Mouse (Mus musculus) urinary bladder, adult 18-20 months (tissue): Measurements from ENCODE around the gene Cdkn3.
"Not testable (repeated sequence)": the region's sequence is repeated elsewhere in the genome, so short reads cannot be mapped to it uniquely, and the experiment has no call there.

Experiments used
- DNase-seq, 2 experiments: peaks; one replicate each; pipeline ENCODE4 v3.0.0; 2022; ENCODE audit warnings: low spot score in 2 of 2, mixed read lengths in 2 of 2

Cdkn3 gene

GRCm38 (mm10) chr14:46760355-46761029 lies at the start of gene Cdkn3:
Cdkn3 (plus strand) TSS chr14:46760541.
- DNase-seq = peak; percentile 81 to 92

- DNase-seq = no peak
Observed at GRCm38 (mm10) chr14:46718483-46718922, 41.8 kb upstream of the Cdkn3 start.

DNA sequence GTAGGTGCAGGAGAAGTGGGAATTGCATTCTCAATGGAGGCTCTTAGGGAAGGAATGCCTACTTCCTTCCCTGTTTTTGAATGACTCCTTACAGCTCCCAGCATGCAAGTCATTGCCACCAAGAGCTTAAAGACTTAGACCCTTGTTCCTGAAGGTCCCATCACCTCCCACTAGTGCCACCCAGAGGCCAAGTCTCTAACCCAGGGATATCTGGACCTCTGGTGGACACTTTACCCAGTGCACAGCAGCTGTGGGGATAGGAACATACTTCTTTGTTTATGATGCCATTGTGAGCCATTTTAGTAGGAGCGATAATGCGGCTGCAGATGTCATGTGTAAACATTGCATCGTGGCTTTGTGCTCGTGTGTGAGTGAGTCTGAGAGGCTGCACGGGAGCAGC lies 38.3 kb upstream of the Cdkn3 start:
- DNase-seq = peak in 1 of 2 experiments; percentile 18

DNA sequence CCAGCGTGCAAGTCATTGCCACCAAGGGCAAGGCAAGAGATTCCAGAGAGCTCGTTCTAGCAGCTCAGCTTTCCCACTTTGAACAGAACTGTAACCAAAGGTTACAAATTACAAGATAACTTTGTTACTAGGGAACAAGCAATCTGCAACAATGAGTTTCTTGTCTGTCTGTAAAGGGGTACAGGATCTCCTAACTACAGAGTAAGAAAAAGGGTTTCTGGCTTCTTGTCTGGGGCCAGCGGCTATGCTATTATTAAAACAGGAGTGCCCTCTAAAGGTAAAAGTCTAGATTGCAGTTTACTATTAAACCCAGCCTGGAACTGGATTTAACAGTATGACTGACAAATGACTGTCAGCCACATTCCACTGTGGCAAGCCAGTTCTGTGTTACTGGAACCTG lies 36.5 kb upstream of the Cdkn3 start:
- no peak for DNase-seq

DNA sequence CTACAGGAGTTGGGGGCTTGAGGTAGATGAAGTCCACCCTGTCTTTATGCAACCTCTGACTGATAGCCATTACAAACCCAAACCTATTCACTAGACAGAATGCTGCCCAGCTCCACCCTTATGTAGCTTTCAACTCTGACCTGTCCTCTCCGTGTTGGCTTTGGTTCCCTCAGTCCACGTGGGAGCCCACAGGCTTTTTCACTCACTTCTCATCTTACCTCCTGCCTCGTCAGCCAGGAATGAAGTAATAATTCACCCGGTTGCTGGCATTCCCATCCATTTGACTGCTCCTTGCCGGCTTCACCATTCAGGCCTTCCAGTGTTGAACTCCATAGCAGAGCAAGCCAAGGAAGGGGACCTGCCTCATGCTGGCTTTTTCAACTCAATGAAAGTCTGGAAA lies 35.4 kb upstream of the Cdkn3 start:
- DNase-seq = no peak

GRCm38 (mm10) chr14:46725743-46726142 lies 34.6 kb upstream of the Cdkn3 start:
- DNase-seq = no peak

- DNase-seq = no peak
Observed at GRCm38 (mm10) chr14:46734262-46734661, 26.1 kb upstream of the Cdkn3 start.

DNA sequence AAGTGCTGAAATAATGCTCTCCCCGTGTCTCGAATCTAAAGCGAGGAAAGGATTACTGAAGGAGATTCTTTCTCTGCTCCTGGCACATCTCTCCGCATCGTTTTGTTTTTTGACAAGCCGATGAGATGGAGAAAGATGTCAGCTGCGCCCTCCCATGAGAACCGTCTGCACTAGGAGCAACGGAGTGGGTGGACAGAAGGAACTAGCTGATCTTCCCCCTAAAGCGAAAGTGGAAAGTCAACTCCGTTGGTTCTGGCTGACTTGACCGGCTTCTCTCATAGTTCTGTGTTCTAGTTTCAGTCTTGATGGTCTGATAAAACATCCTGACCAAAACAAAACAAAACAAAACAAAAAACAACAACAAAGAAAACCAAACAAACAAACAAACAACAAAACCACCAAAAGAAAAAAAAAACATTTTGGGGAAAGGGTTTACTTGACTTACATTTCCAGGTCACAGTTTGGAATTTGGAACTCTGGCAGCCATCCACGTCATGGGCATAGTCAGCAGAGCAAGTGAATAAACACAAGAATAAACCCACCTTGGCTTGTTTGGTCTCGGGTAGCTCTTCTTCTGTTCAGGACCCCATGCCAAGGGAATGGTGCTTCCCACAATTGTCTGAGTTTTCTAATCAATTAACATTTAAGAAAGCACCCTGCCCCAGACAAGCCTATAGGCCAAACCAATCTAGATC lies 25.4 kb upstream of the Cdkn3 start:
- no peak for DNase-seq

DNA sequence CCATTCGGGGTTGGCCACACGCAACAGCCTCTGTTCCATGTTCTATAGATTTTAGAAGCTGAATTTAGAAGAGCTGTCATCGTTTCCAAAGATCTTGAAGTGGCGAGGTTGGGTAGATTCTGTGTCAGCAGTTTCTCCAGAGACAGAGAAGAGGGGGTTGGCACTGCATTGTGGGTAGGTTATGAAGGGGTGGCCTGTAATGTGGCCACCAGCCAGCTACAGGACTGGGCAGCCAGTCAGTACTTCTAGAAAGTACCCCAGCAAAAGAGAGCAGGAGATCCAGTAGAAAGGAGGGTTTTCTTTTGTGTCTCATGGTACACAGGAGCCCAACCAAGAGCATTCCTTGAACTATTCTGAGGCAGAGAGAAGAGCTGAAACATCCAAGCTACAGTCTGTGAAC lies 24.0 kb upstream of the Cdkn3 start:
- no peak for DNase-seq

DNA sequence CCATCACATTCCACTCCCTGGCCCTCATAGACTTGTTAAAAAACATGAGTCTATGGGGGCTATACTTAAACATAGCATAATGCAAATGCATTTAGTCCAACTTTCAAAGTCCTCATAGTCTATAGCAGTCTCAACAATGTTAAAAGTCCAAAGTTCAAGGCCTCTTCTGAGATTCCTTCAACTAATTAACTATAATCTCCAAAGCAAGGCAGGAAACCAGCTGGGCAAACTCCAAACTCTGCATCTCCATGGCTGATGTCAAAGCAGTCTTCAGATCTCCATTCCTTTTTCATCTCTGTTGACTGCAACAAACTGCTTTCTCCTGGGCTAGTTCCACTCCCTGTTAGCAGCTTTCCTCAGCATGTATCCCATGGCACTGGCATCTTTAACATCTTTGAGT lies 23.0 kb upstream of the Cdkn3 start:
- DNase-seq = not testable (repeated sequence)

- no peak for DNase-seq
Observed at GRCm38 (mm10) chr14:46742674-46743073, 17.7 kb upstream of the Cdkn3 start.

DNA sequence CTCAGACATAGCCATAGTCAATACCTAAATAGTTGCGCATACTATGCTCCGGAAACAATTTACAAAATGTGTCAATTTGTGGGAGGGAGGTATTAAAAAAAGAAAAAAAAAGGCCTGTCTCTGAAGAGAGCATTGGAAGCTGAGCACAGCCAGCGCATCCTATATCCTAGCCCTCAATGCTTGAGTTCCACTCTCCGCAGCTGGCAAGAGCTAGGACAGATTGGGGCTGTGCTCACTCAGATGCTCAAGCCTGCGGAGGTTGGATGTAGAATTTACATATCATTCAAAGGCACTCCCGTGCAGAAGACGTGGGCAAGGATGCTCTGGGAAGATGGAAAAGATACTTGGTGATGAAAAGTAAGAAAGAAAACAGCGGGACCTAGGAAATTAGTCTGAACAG lies 14.9 kb upstream of the Cdkn3 start:
- DNase-seq = no peak

DNA sequence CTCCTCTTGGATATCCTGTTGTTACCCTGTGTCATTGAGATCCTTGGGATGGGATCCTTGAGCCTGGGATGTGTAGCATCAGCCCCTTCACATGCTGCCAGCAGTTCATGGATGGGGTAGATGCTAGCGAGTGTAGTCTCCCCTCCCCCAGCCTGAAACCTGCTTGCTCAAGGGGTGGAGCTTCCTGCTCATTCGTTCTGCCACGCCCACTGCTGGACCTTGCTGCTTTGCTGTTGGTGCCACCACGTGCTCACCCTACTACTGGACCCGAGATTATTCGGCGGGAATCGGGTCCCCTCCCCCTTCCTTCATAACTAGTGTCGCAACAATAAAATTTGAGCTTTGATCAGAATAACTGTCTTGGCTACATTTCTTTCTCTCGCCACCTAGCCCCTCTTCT lies 6.0 kb upstream of the Cdkn3 start:
- not testable (repeated sequence) for DNase-seq

DNA sequence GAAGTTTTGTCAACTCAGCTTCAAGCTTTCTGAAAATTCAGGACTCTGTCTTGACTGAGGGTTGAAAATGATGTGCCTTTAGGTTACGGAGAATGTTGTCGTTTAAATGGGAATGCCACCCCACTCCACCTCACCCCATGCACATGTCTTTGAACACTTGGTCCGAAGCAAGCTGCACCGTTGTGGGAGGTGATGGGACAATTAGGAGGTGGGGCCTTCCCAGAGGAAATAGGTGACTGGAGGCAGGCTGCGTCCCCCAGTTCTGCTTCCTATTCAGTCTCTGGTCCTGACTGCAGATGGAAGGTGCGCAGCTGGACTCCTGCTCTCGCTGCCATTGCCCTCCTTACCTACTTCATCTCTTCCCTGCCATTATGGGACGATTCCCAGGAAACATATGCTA lies 4.5 kb upstream of the Cdkn3 start:
- no peak for DNase-seq

DNA sequence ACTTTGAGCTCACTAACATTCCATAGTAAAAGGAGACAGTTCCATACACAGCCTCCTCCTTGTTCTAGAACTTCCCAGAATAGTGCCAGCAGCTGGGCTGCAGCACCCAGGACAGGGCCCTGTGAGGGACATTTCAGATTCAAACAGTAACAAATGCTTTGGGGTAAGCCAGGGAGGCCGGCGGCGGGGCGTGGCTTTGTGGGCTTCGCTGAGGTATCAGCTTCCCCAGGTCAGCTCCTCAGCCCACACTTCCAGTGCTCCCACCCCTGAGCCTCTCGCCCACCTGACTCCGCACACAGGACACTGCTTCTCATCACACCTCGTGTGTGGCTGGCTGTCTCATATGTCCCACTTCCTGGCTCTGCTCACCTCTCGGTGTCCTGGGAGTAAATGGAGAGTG lies 2.6 kb upstream of the Cdkn3 start:
- no peak for DNase-seq

DNA sequence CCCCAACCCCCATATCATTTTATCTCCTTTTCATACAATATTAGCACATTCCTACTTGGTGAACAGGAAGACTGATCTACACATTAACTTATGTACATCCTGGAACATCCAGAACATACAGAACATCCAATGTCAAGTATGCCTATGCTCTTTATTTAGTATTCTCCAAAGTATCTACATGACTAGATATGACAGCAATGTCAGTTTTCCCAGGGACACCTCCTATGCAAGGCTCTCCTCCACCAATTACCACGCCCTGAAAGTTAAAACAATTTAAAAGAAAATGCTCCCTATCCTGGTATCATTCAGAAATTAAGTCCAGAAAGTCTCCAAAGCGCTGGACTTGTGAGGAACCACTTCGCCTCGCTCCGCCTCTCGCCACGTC lies 379 bp upstream of the Cdkn3 start:
- DNase-seq = no peak

DNA sequence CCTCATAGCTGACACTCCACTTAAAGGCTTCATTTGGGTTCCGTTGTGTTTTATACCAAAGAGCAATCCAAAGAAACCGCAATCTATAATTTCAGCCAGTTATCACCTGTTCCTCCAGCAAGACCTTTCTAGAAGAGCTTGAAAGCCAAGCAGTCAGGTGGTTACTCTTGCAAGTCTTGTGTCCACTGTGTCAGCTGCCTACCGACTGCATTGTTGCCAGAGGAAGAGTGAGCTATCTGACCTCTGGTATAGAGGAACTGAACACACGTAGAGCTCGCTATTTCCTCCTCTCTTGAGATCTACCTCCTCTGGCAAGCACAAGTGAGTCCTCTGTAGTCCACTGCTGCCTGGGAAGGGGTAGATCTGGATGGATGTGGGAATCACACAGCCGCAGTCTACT lies 845 bp downstream of the Cdkn3 start:
- DNase-seq = no peak

- DNase-seq = no peak
Observed at GRCm38 (mm10) chr14:46767116-46767515, 6.8 kb downstream of the Cdkn3 start.

- DNase-seq = no peak
Observed at GRCm38 (mm10) chr14:46770036-46770435, 9.7 kb downstream of the Cdkn3 start.

DNA sequence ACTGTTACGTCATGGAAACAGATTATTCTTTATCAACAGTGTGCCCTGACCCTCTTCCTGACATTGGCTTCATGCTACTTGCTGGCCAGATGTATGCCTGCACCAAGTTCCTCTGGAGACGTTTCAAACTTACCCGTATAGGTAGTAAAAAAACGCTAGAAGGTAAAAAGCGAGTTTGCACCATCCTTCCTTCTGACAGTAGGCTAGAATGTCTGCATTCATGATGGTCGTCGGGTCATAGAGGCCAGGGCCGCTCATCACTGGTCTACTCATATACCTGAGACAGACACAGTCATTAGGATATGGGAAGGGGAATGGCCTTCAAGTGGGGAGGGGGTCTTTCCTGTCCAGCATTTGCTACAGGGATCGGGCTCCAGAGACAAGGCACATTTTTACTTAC lies 18.4 kb downstream of the Cdkn3 start:
- DNase-seq = no peak

GRCm38 (mm10) chr14:46779217-46779616 lies 18.9 kb downstream of the Cdkn3 start:
- DNase-seq = no peak

DNA sequence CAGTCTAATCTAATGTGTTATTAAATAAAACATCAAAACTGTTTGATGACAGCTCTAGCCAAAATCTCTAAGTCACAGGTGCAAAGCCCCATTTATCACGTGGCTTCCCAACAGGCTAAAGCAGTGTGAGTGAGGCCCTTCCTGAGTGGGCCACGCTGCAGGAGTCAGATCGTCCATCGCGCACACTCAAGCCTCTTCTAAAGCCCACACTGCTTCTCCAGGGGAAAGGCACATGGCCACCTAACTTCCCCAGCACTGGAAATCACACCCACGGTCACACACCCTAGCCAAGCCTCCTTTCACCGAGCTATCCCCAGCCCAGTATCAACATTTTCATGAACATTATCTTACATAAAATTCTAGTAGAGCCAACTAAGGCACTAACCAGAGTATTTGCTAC lies 20.7 kb downstream of the Cdkn3 start:
- no peak for DNase-seq

- DNase-seq = no peak
Observed at GRCm38 (mm10) chr14:46782187-46782828, 22.0 kb downstream of the Cdkn3 start.
